Mouse (Mus musculus): ENCODE results near the gene Patl1. TPM values are rescaled to one million over a fixed set of nuclear protein-coding genes. Genes with fewer than 3 reads are reported as not detected.
"Not testable (repeated sequence)": the region's sequence is repeated elsewhere in the genome, so short reads cannot be mapped to it uniquely, and the experiment has no call there.

Gene Patl1
- polyA plus RNA-seq (2011; ENCODE audit: insufficient read depth, insufficient read length, low replicate concordance, missing spikeins): 6.3 and 11.0 TPM in 2 replicates

GRCm38 (mm10) chr19:11912037-11912532, at the start of gene Patl1:
Gene Patl1 (plus strand): TSS chr19:11912399.
- Histone ChIP-seq H3K27ac (ENCODE audit: control insufficient read depth, insufficient read depth, low read depth, low read length, poor library complexity) (peak within 1 kb of the TSS; percentile 79), H3K4me1 (ENCODE audit: control insufficient read depth, insufficient read depth, low read length) (0 out of 2 replicates have a peak, but pooled peaks cover 1% of the 10 kb centered on the region), H3K4me3 (replicated peaks; ENCODE audit: control insufficient read depth, low read depth, low read length) (peak within 1 kb of the TSS; percentile 89)
- no peak for TF ChIP-seq CTCF (IDR thresholded peaks at IDR 0.05; ENCODE audit: control insufficient read depth, insufficient read depth, low read length)
- peak; percentile 40; the same call in 1 of the 2 replicates for TF ChIP-seq POLR2A (IDR thresholded peaks at IDR 0.05; ENCODE audit: borderline replicate concordance, control insufficient read depth, low read depth, low read length)
- WGBS: under 1% methylated on average over 53 of the region's 53 CpGs

GRCm38 (mm10) chr19:11867837-11868236, 44.4 kb upstream of the Patl1 start:
- WGBS: 77% methylated on average over 2 of the region's 2 CpGs
- no peaks in the 10 kb centered on the region for H3K4me1 ChIP-seq (ENCODE audit: control insufficient read depth, insufficient read depth, low read length)
- TF ChIP-seq POLR2A (IDR thresholded peaks at IDR 0.05; ENCODE audit: borderline replicate concordance, control insufficient read depth, low read depth, low read length) (no peak), CTCF (IDR thresholded peaks at IDR 0.05; ENCODE audit: control insufficient read depth, insufficient read depth, low read length) (no peak)
- no peak overlapping the region for H3K4me3 ChIP-seq (replicated peaks; ENCODE audit: control insufficient read depth, low read depth, low read length)
- H3K27ac ChIP-seq (ENCODE audit: control insufficient read depth, insufficient read depth, low read depth, low read length, poor library complexity): no peak overlapping the region

- no peak within 1 kb of the TSS for H3K4me3 ChIP-seq (replicated peaks; ENCODE audit: control insufficient read depth, low read depth, low read length)
- 26% methylated on average over 1 of the region's 1 CpGs for whole genome bisulfite sequencing
- no peak within 1 kb of the TSS for H3K27ac ChIP-seq (ENCODE audit: control insufficient read depth, insufficient read depth, low read depth, low read length, poor library complexity)
- H3K4me1 ChIP-seq (ENCODE audit: control insufficient read depth, insufficient read depth, low read length): no peaks in the 10 kb centered on the region
- TF ChIP-seq POLR2A (IDR thresholded peaks at IDR 0.05; ENCODE audit: borderline replicate concordance, control insufficient read depth, low read depth, low read length) (no peak), CTCF (IDR thresholded peaks at IDR 0.05; ENCODE audit: control insufficient read depth, insufficient read depth, low read length) (no peak)
Measured at GRCm38 (mm10) chr19:11875006-11875405, 37.2 kb upstream of the Patl1 start, which contains the start of gene Olfr1419. Gene Olfr1419 (minus strand): TSS chr19:11875106.

GRCm38 (mm10) chr19:11878404-11878803, 33.8 kb upstream of the Patl1 start:
- not testable (repeated sequence) for H3K4me1 ChIP-seq (ENCODE audit: control insufficient read depth, insufficient read depth, low read length); H3K27ac ChIP-seq (ENCODE audit: control insufficient read depth, insufficient read depth, low read depth, low read length, poor library complexity); H3K4me3 ChIP-seq (replicated peaks; ENCODE audit: control insufficient read depth, low read depth, low read length)
- WGBS: 74% methylated on average over 22 of the region's 22 CpGs

GRCm38 (mm10) chr19:11886265-11886664, 25.9 kb upstream of the Patl1 start, which contains the start of gene Olfr1420:
Gene Olfr1420 (plus strand): TSS chr19:11886565.
- TF ChIP-seq POLR2A (IDR thresholded peaks at IDR 0.05; ENCODE audit: borderline replicate concordance, control insufficient read depth, low read depth, low read length): no peak
- no peak for TF ChIP-seq CTCF (IDR thresholded peaks at IDR 0.05; ENCODE audit: control insufficient read depth, insufficient read depth, low read length)
- Histone ChIP-seq H3K4me3 (replicated peaks; ENCODE audit: control insufficient read depth, low read depth, low read length) (no peak within 1 kb of the TSS), H3K27ac (ENCODE audit: control insufficient read depth, insufficient read depth, low read depth, low read length, poor library complexity) (no peak within 1 kb of the TSS), H3K4me1 (ENCODE audit: control insufficient read depth, insufficient read depth, low read length) (no peaks in the 10 kb centered on the region)
- WGBS: 40% methylated on average over 1 of the region's 1 CpGs

- no peak for TF ChIP-seq CTCF (IDR thresholded peaks at IDR 0.05; ENCODE audit: control insufficient read depth, insufficient read depth, low read length)
- TF ChIP-seq POLR2A (IDR thresholded peaks at IDR 0.05; ENCODE audit: borderline replicate concordance, control insufficient read depth, low read depth, low read length): no peak
- Histone ChIP-seq H3K4me1 (ENCODE audit: control insufficient read depth, insufficient read depth, low read length) (0 out of 2 replicates have a peak, but pooled peaks cover 1% of the 10 kb centered on the region), H3K4me3 (replicated peaks; ENCODE audit: control insufficient read depth, low read depth, low read length) (no peak overlapping the region), H3K27ac (ENCODE audit: control insufficient read depth, insufficient read depth, low read depth, low read length, poor library complexity) (no peak overlapping the region)
- whole genome bisulfite sequencing: 46% methylated on average over 5 of the region's 5 CpGs
Measured at GRCm38 (mm10) chr19:11911021-11911420, 1.2 kb upstream of the Patl1 start.

DNA sequence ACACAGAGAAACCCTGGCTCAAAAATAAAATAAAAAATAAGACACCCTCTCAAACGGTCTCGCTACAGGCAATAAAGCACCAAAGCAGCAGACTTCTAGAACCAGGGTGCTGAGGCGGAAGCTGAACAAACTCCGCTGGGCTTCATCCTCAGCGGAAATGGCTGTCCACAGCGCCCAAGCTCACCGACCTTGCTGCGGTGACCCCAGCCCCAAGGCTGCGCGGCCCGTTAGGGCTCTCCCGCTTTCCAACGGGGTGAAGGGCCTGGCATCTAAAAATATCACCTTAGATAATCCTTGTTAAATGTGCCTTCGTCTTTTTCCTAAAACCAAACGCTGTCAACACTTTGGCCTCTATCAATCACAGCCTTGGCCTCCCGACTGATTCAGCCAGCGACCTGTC, 596 bp upstream of the Patl1 start:
- no peak for TF ChIP-seq POLR2A (IDR thresholded peaks at IDR 0.05; ENCODE audit: borderline replicate concordance, control insufficient read depth, low read depth, low read length)
- no peak for TF ChIP-seq CTCF (IDR thresholded peaks at IDR 0.05; ENCODE audit: control insufficient read depth, insufficient read depth, low read length)
- peak overlapping the region; percentile 79 for H3K27ac ChIP-seq (ENCODE audit: control insufficient read depth, insufficient read depth, low read depth, low read length, poor library complexity)
- H3K4me3 ChIP-seq (replicated peaks; ENCODE audit: control insufficient read depth, low read depth, low read length): peak overlapping the region; percentile 89
- 0 out of 2 replicates have a peak, but pooled peaks cover 1% of the 10 kb centered on the region for H3K4me1 ChIP-seq (ENCODE audit: control insufficient read depth, insufficient read depth, low read length)
- WGBS: 3% methylated on average over 17 of the region's 17 CpGs

- H3K27ac ChIP-seq (ENCODE audit: control insufficient read depth, insufficient read depth, low read depth, low read length, poor library complexity): peak overlapping the region; percentile 79
- 0 out of 2 replicates have a peak, but pooled peaks cover 1% of the 10 kb centered on the region for H3K4me1 ChIP-seq (ENCODE audit: control insufficient read depth, insufficient read depth, low read length)
- under 1% methylated on average over 49 of the region's 54 CpGs for WGBS
- TF ChIP-seq CTCF (IDR thresholded peaks at IDR 0.05; ENCODE audit: control insufficient read depth, insufficient read depth, low read length) (no peak), POLR2A (IDR thresholded peaks at IDR 0.05; ENCODE audit: borderline replicate concordance, control insufficient read depth, low read depth, low read length) (0 out of 2 replicates have a peak, but pooled peaks have one; percentile 22)
- peak overlapping the region; percentile 87 for H3K4me3 ChIP-seq (replicated peaks; ENCODE audit: control insufficient read depth, low read depth, low read length)
Measured at GRCm38 (mm10) chr19:11912533-11913121, 428 bp downstream of the Patl1 start.
